12 mouse cellular contexts compared by ENCODE assay signal in genomic region chr6:66077445-66077844, GRCm38 (mm10).
A peak's percentile ranks its signal among the peaks of the same experiment; 100 is the strongest.
DNase-seq lines count a peak whose midpoint lies in the region; ATAC-seq and TF ChIP-seq lines count a peak whose summit lies in the region.
"Had no signal": no experiment of that assay in that cellular context is flagged by ENCODE, and none has a peak within 500 bp of the region (broad histone marks: within the 10 kb centered on the region; RNA-seq: fewer than 3 reads in every experiment).

No protein-coding gene starts in this region.

- peak overlapping the region; percentile 66; the same call in 1 of the 2 replicates for H3K27ac ChIP-seq in hindbrain, embryonic 10.5 days
- H3K27ac ChIP-seq in hindbrain, postnatal 0 days, result no peak overlapping the region
- H3K27ac ChIP-seq in midbrain, embryonic 11.5 days (ENCODE audit: low read depth, low read length), result peak overlapping the region; percentile 25; the same call in 1 of the 2 replicates
- no peak overlapping the region for H3K27ac ChIP-seq in midbrain, embryonic 15.5 days
- H3K27ac ChIP-seq: intestine, embryonic 15.5 days; limb, embryonic 13.5 days had no signal

- WGBS in hindbrain, embryonic 10.5 days, result 23% methylated on average over 2 of the region's 2 CpGs
- WGBS in hindbrain, postnatal 0 days, result 23% methylated on average over 2 of the region's 2 CpGs
- WGBS in midbrain, embryonic 11.5 days, result 10% methylated on average over 2 of the region's 2 CpGs
- WGBS in midbrain, embryonic 15.5 days, result 5% methylated on average over 2 of the region's 2 CpGs

- peaks cover 27% of the 10 kb centered on the region for H3K4me1 ChIP-seq in hindbrain, embryonic 10.5 days (replicated peaks)
- H3K4me1 ChIP-seq in hindbrain, postnatal 0 days (ENCODE audit: insufficient read depth, low read length), result no peaks in the 10 kb centered on the region
- H3K4me1 ChIP-seq in midbrain, embryonic 11.5 days (ENCODE audit: control insufficient read depth, insufficient read depth, low read length), result peaks cover 9% of the 10 kb centered on the region
- no peaks in the 10 kb centered on the region for H3K4me1 ChIP-seq in midbrain, embryonic 15.5 days
- H3K4me1 ChIP-seq: intestine, embryonic 15.5 days had no signal

- no peak for TF ChIP-seq CTCF in hindbrain, postnatal 0 days (IDR thresholded peaks at IDR 0.05; ENCODE audit: low read depth)

- H3K4me3 ChIP-seq in hindbrain, embryonic 10.5 days, result no peak overlapping the region
- no peak overlapping the region for H3K4me3 ChIP-seq in hindbrain, postnatal 0 days (ENCODE audit: low read length)
- no peak overlapping the region for H3K4me3 ChIP-seq in midbrain, embryonic 11.5 days (ENCODE audit: low read depth, low read length)
- H3K4me3 ChIP-seq in midbrain, embryonic 15.5 days, result no peak overlapping the region
- H3K4me3 ChIP-seq: intestine, embryonic 15.5 days; limb, embryonic 13.5 days had no signal

- H3K9me3 ChIP-seq in hindbrain, embryonic 10.5 days, result no peaks in the 10 kb centered on the region
- no peaks in the 10 kb centered on the region for H3K9me3 ChIP-seq in hindbrain, postnatal 0 days (ENCODE audit: low read length)
- no peaks in the 10 kb centered on the region for H3K9me3 ChIP-seq in midbrain, embryonic 11.5 days (ENCODE audit: control insufficient read depth, low read length)
- no peaks in the 10 kb centered on the region for H3K9me3 ChIP-seq in midbrain, embryonic 15.5 days
- H3K9me3 ChIP-seq: intestine, embryonic 15.5 days; limb, embryonic 13.5 days had no signal

- H3K9ac ChIP-seq in hindbrain, postnatal 0 days (replicated peaks; ENCODE audit: low read length), result no peak overlapping the region
- H3K9ac ChIP-seq in midbrain, embryonic 11.5 days (ENCODE audit: low read length), result no peak overlapping the region
- no peak overlapping the region for H3K9ac ChIP-seq in midbrain, embryonic 15.5 days
- H3K9ac ChIP-seq: intestine, embryonic 15.5 days; limb, embryonic 13.5 days had no signal

- H3K36me3 ChIP-seq in hindbrain, embryonic 10.5 days, result no peaks in the 10 kb centered on the region
- no peaks in the 10 kb centered on the region for H3K36me3 ChIP-seq in hindbrain, postnatal 0 days (ENCODE audit: insufficient read depth, low read length)
- H3K36me3 ChIP-seq in midbrain, embryonic 11.5 days (ENCODE audit: control insufficient read depth, insufficient read depth, low read length), result no peaks in the 10 kb centered on the region
- H3K36me3 ChIP-seq in midbrain, embryonic 15.5 days (replicated peaks), result no peaks in the 10 kb centered on the region
- H3K36me3 ChIP-seq: intestine, embryonic 15.5 days; limb, embryonic 13.5 days had no signal

- ATAC-seq in hindbrain, postnatal 0 days, result no peak
- peak; percentile 92 for ATAC-seq in midbrain, embryonic 11.5 days (ENCODE audit: low FRiP score)
- no peak for ATAC-seq in midbrain, embryonic 15.5 days (replicated peaks)
- ATAC-seq: intestine, embryonic 15.5 days had no signal

- no peak overlapping the region for H3K4me2 ChIP-seq in hindbrain, postnatal 0 days (ENCODE audit: low read depth, low read length)
- no peak overlapping the region for H3K4me2 ChIP-seq in midbrain, embryonic 11.5 days
- no peak overlapping the region for H3K4me2 ChIP-seq in midbrain, embryonic 15.5 days
- H3K4me2 ChIP-seq: intestine, embryonic 15.5 days; limb, embryonic 13.5 days had no signal

- DNase-seq in hindbrain, embryonic 10.5 days (ENCODE audit: low spot score), result no peak
- DNase-seq in hindbrain, postnatal 0 days (ENCODE audit: low spot score), result no peak
- peak; percentile 86 for DNase-seq in midbrain, embryonic 11.5 days (ENCODE audit: low spot score, missing footprints)
- peak; percentile 28 for DNase-seq in hindlimb bud, embryonic 11.5 days (ENCODE audit: extremely low spot score, low read depth, low spot score)
- peak; percentile 46 for DNase-seq in retina, embryonic 14.5 days (ENCODE audit: low spot score)
- no peak for DNase-seq in adipocyte (ENCODE audit: low spot score)
- DNase-seq in layer of hippocampus, adult 9-10 months (ENCODE audit: low spot score), result no peak
- DNase-seq: lung, postnatal 36 days; thymus, postnatal 4 days had no signal

- H3K27me3 ChIP-seq in hindbrain, embryonic 10.5 days (ENCODE audit: insufficient read depth, poor library complexity, severe bottlenecking), result no peaks in the 10 kb centered on the region
- H3K27me3 ChIP-seq in hindbrain, postnatal 0 days (ENCODE audit: insufficient read depth, low read length), result no peaks in the 10 kb centered on the region
- no peaks in the 10 kb centered on the region for H3K27me3 ChIP-seq in midbrain, embryonic 11.5 days (ENCODE audit: control insufficient read depth, insufficient read depth, low read length)
- no peaks in the 10 kb centered on the region for H3K27me3 ChIP-seq in midbrain, embryonic 15.5 days (replicated peaks)
- H3K27me3 ChIP-seq: intestine, embryonic 15.5 days; limb, embryonic 13.5 days had no signal

Comparison
In these comparisons a context has a peak if more than half of its experiments do, and no peak if none do; other contexts are left out.
1. H3K27ac ChIP-seq: peak in hindbrain, embryonic 10.5 days (single experiment) and midbrain, embryonic 11.5 days (single experiment); none in hindbrain, postnatal 0 days (single experiment) and midbrain, embryonic 15.5 days (single experiment).
2. DNase-seq: peak in midbrain, embryonic 11.5 days (single experiment), hindlimb bud, embryonic 11.5 days (single experiment) and retina, embryonic 14.5 days (single experiment); none in hindbrain, embryonic 10.5 days (single experiment), hindbrain, postnatal 0 days (single experiment), adipocyte (single experiment) and layer of hippocampus, adult 9-10 months (single experiment).